Mouse (Mus musculus): ENCODE data around the gene Zfx.

Zfx gene

DNA sequence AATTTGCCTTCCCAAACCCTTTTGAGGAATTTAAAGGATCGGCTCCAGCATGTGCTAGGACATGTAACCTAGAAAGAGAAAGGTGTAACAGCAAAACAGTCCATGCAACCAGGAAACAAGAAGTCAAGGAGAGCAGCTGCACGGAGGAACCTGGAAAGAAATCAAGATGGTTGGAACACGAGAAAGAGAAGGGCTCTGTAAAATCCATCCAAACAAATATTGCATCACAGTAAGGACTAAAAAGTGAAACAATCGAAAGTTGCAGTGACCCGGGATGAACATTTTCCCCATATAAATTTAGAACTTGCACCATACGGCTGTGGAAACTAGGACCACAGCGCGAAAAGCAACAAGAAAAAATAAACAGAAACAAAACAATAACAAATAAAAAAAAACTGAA lies 62.8 kb downstream of the Zfx start:
- no peak for DNase-seq (ENCODE audit: low read depth)

DNA sequence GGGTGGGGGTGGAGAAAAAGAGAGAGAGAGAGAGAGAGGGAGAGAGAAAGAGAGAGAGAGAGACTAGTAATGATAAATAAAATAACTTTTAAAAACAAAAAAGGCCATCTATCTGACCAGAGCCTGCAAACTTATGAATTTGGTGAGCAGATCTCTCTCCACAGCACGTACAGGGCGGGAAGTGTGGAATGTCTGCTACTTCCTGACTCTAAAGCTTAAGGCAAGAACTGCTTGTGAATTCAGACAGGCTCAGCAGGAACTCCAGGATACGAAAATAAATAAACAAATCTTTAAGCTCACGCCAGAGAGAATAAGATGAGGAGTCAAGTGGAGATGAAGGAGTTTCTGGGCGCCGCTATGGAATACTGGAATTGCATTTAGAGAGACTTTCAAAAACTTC lies 64.8 kb downstream of the Zfx start:
- no peak for DNase-seq (ENCODE audit: low read depth)

- DNase-seq (ENCODE audit: low read depth): no peak
Observed at GRCm38 (mm10) chrX:94049048-94049447, 74.5 kb downstream of the Zfx start.

DNA sequence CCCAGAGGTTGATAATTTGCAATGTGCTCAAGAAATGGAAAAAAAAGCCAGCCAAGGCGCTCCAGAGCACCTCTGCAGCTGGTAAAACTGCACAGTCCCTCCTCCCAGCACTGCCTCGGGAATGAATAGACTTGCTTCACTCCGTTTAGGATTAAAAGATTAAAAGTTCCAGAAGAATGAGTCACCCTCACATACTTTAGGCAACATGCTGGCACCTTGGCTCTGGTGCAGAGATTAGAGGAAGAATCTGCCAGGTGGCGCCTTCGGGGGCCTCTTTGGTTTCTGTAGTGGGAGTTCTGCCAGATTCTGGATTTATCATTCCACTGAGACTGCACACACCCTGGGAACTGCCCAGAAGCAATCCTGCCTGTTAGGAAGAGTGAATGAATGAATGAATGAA lies 75.5 kb downstream of the Zfx start:
- DNase-seq (ENCODE audit: low read depth): peak; percentile 23

DNA sequence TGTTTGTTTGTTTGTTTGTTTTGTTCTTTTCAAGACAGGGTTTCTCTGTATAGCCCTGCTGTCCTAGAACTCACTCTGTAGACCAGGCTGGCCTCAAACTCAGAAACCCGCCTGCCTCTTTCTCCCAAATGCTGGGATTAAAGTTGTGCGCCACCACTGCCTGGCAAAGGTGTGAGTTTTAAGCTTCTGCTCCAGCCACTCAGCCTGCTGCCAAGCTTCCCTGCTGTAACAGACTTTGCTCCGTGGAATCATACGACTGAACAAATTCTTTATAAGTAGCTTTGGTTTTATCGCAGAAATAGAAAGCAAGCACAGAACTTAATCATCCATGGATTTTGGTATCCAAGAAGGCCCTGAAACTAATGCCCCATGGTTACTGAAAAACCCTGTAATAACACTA lies 76.1 kb downstream of the Zfx start:
- no peak for DNase-seq (ENCODE audit: low read depth)

GRCm38 (mm10) chrX:94032937-94033336 lies 90.6 kb downstream of the Zfx start:
- DNase-seq (ENCODE audit: low read depth): no peak

DNA sequence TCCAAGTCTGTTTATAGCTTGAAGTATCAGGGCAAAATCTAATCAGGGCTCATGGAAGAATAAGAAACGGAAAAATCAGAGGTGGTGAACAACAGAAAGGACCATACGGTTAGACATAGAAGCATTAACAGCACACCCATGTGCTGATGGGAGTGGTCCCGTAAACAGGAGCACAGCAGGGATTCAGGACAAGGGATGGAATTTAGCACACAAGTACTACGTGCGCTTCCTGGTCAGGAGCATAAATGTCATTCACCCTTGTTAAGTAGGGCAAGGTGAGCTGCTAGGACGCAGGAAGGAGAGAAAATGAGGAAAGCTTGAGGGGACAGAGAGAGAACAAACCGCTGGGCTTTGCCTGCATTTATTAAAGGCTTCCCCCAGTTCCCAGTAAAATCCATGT lies 93.4 kb downstream of the Zfx start:
- DNase-seq (ENCODE audit: low read depth): no peak
